Mouse (Mus musculus) myocyte (in vitro differentiated cells): ENCODE data around the gene Trim33.

Source experiments
- CEBPB ChIP-seq: IDR thresholded peaks from 2 replicates; pipeline ENCODE4 v1.6.1; 2011; ENCODE audit warnings: mild to moderate bottlenecking, moderate library complexity; ENCODE audit not compliant: poor library complexity, insufficient read depth, severe bottlenecking
- POLR2A ChIP-seq: IDR thresholded peaks from one replicate; pipeline ENCODE4 v1.6.1; 2011; ENCODE audit warnings: low read depth, mild to moderate bottlenecking, control low read depth, moderate library complexity; ENCODE audit not compliant: insufficient read length

DNA sequence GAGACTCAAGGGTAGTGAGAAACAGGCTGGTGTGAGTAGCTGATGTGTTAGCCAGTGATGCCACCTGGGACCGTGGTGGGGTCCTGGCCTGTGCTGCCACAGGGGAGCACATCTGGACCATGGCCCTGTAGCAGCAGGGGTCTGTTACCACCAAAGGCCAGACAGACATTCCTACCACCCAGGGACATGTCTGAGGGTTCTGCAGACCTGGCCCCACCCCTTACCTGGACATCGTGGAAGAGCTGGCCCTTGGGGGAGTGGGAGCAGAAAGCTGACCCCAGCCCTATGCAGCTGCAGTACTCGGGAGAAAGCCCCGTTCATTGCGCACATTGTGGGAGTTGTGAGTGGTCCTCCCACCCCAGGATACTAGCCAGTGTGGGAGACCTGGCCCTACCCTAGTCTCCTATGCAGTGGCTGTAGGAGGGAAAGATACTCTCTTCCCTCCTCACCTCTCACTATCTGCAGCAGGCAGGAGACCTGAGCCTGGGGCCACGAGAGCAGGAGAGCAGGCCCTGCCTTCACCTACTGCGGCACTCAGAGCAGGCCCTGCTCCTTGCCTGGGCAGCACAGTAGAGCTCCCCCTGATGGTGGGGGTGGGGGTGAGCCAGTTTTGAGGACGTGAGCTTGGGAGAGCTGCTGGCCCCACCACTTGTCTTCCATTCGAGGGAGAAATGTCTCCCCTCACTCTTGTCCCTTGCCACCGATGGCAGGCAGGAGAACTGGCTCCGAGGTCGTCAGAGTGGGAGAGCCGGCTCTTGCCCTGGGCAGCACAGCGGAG, 114.4 kb downstream of the Trim33 start:
- TF ChIP-seq CEBPB: no peak
- no peak for TF ChIP-seq POLR2A
